Mouse (Mus musculus): ENCODE measurements around the gene Krtap4-7.
"Not testable (repeated sequence)": the region's sequence is repeated elsewhere in the genome, so short reads cannot be mapped to it uniquely, and the experiment has no call there.

Krtap4-7 gene

DNA sequence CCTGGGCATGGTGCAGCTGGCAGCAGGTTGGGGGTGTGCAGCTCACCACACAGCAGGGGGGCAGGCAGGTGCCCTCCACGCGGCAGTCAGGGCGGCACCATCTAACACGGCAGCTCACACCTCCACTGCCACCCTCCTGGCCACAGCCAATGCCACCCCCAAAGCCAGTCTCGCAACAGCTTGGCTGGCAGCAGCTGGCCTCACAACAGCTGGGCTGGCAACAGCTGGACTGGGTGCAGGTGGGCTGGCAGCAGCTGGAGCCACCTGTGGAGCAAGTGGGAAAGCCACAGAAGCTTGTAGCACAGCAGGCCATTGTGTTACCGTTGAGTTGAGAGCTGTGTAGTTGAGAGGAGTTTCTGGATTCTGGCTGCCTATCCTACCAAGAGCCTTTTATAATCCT, 46.1 kb downstream of the Krtap4-7 start, which contains the start of gene Krtap9-3:
Krtap9-3 (minus strand) TSS at position 364 of the 400 bp plus-strand sequence.
- DNase-seq, result not testable (repeated sequence)
